Mouse (Mus musculus): ENCODE data around the gene Vmn1r214. TPM values are rescaled to one million over a fixed set of nuclear protein-coding genes. Genes with fewer than 3 reads are reported as not detected.

Gene Vmn1r214
- polyA plus RNA-seq, 1 experiment from 2014 or later: not detected

Other genes starting within 250 kb of the Vmn1r214 start
- not detected in 2 replicates for gene Vmn1r209, start 220.7 kb upstream of the Vmn1r214 start, polyA plus RNA-seq (2015; fragmentation: Nextera tagmentation; extraction: Ambion mirVana)
- not detected in 2 replicates for gene Vmn1r210, start 199.1 kb upstream of the Vmn1r214 start, polyA plus RNA-seq (2015; fragmentation: Nextera tagmentation; extraction: Ambion mirVana)
- not detected in 2 replicates for gene Vmn1r211, start 172.9 kb upstream of the Vmn1r214 start, polyA plus RNA-seq (2015; fragmentation: Nextera tagmentation; extraction: Ambion mirVana)
- gene Vmn1r212, start 146.2 kb upstream of the Vmn1r214 start, polyA plus RNA-seq (2015; fragmentation: Nextera tagmentation; extraction: Ambion mirVana): not detected in 2 replicates
- gene Vmn1r213, start 22.8 kb upstream of the Vmn1r214 start, polyA plus RNA-seq (2015; fragmentation: Nextera tagmentation; extraction: Ambion mirVana): not detected in 2 replicates
- not detected in 2 replicates for gene Vmn1r215, start 37.6 kb downstream of the Vmn1r214 start, polyA plus RNA-seq (2015; fragmentation: Nextera tagmentation; extraction: Ambion mirVana)
- not detected in 2 replicates for gene Vmn1r217, start 87.8 kb downstream of the Vmn1r214 start, polyA plus RNA-seq (2015; fragmentation: Nextera tagmentation; extraction: Ambion mirVana)
- gene Vmn1r218, start 102.7 kb downstream of the Vmn1r214 start, polyA plus RNA-seq (2015; fragmentation: Nextera tagmentation; extraction: Ambion mirVana): not detected in 2 replicates
- not detected in 2 replicates for gene Vmn1r219, start 128.9 kb downstream of the Vmn1r214 start, polyA plus RNA-seq (2015; fragmentation: Nextera tagmentation; extraction: Ambion mirVana)
- gene Vmn1r220, start 157.6 kb downstream of the Vmn1r214 start, polyA plus RNA-seq (2015; fragmentation: Nextera tagmentation; extraction: Ambion mirVana): not detected in 2 replicates
- gene Vmn1r221, start 183.7 kb downstream of the Vmn1r214 start, polyA plus RNA-seq (2015; fragmentation: Nextera tagmentation; extraction: Ambion mirVana): not detected in 2 replicates
- gene Vmn1r222, start 205.5 kb downstream of the Vmn1r214 start, polyA plus RNA-seq (2015; fragmentation: Nextera tagmentation; extraction: Ambion mirVana): not detected in 2 replicates
- not detected in 2 replicates for gene Vmn1r223, start 216.7 kb downstream of the Vmn1r214 start, polyA plus RNA-seq (2015; fragmentation: Nextera tagmentation; extraction: Ambion mirVana)

All from heart, embryonic 13.5 days (tissue).